Mouse (Mus musculus): ENCODE measurements around the gene Gm5617. TPM values are rescaled to one million over a fixed set of nuclear protein-coding genes. Genes with fewer than 3 reads are reported as not detected.

Gm5617 gene
- total RNA-seq, 2 experiments from 2014 or later, result 9.0 to 11.4 TPM

Small RNAs within 50 kb of the gene (microRNA-seq; reads per million reads assigned to microRNA genes)
- gene Gm23653, result 0 reads per million in 2 experiments

Other genes with a start within 250 kb of the Gm5617 start
- gene Nxpe2, start 142.0 kb upstream of the Gm5617 start, total RNA-seq (2021), result under 1 TPM; 0.13 to 0.33 TPM
- 100 to 1,000 TPM; 102 to 108 TPM for gene Rexo2, start 14.8 kb upstream of the Gm5617 start, total RNA-seq (2021)
- 10 to 100 TPM; 32.1 to 35.9 TPM for gene Rbm7, start 143 bp upstream of the Gm5617 start, total RNA-seq (2021)
- gene Nnmt, start 109.7 kb downstream of the Gm5617 start, total RNA-seq (2021), result 1 to 10 TPM; 2.0 to 2.4 TPM

All from left cerebral cortex, postnatal 14 days (tissue).